Mouse (Mus musculus) CH12.LX (cell line): Measurements from ENCODE around the gene Gstt4.
"Not testable (repeated sequence)": the region's sequence is repeated elsewhere in the genome, so short reads cannot be mapped to it uniquely, and the experiment has no call there.

Experiments used
- CHD2 ChIP-seq: IDR thresholded peaks from 2 replicates; pipeline ENCODE4 v1.6.1; 2011; ENCODE audit warnings: low read length, improper control_type of control experiment
- CTCF ChIP-seq, 2 experiments: IDR thresholded peaks in 1 of 2; conservative IDR thresholded peaks in 1 of 2; 2 replicates each; pipeline ENCODE4 v1.5.1; 2011 to 2012; ENCODE audit warnings: low read depth in 2 of 2, low read length in 2 of 2, improper control_type of control experiment in 1 of 2, inconsistent platforms in 1 of 2, mild to moderate bottlenecking in 1 of 2, moderate library complexity in 1 of 2
- EP300 ChIP-seq: IDR thresholded peaks from 2 replicates; pipeline ENCODE4 v1.6.1; 2011; ENCODE audit warnings: low read length, improper control_type of control experiment
- ETS1 ChIP-seq: conservative IDR thresholded peaks from 2 replicates; pipeline ENCODE4 v1.6.1; 2012; ENCODE audit warnings: low read depth, mild to moderate bottlenecking, inconsistent platforms, low read length, improper control_type of control experiment, moderate library complexity
- GABPA ChIP-seq: IDR thresholded peaks from 2 replicates; pipeline ENCODE4 v1.6.1; 2012; ENCODE audit warnings: low read depth, low read length, improper control_type of control experiment, inconsistent platforms; ENCODE audit not compliant: insufficient replicate concordance
- JUND ChIP-seq: conservative IDR thresholded peaks from 2 replicates; pipeline ENCODE4 v1.6.1; 2011; ENCODE audit warnings: low read depth, low read length, improper control_type of control experiment
- POLR2A ChIP-seq: IDR thresholded peaks from 2 replicates; pipeline ENCODE4 v1.6.1; 2011; ENCODE audit warnings: low read depth, mild to moderate bottlenecking, improper control_type of control experiment, low read length
- POLR2AphosphoS2 ChIP-seq: IDR thresholded peaks from 2 replicates; pipeline ENCODE4 v1.6.1; 2011; ENCODE audit warnings: low read depth, low read length, improper control_type of control experiment
- SIN3A ChIP-seq: IDR thresholded peaks from 2 replicates; pipeline ENCODE4 v1.6.1; 2012; ENCODE audit warnings: low read length, improper control_type of control experiment, inconsistent platforms
- TCF12 ChIP-seq: IDR thresholded peaks from 2 replicates; pipeline ENCODE4 v1.6.1; 2014; ENCODE audit warnings: low read depth, mild to moderate bottlenecking, inconsistent platforms, low read length, improper control_type of control experiment
- ZKSCAN1 ChIP-seq: IDR thresholded peaks from 2 replicates; pipeline ENCODE4 v1.6.1; 2012; ENCODE audit warnings: low read depth, inconsistent platforms, low read length, improper control_type of control experiment, borderline replicate concordance
- ZNF384 ChIP-seq: IDR thresholded peaks from 2 replicates; pipeline ENCODE4 v1.6.1; 2012; ENCODE audit warnings: low read depth, low read length, improper control_type of control experiment, inconsistent platforms

DNA sequence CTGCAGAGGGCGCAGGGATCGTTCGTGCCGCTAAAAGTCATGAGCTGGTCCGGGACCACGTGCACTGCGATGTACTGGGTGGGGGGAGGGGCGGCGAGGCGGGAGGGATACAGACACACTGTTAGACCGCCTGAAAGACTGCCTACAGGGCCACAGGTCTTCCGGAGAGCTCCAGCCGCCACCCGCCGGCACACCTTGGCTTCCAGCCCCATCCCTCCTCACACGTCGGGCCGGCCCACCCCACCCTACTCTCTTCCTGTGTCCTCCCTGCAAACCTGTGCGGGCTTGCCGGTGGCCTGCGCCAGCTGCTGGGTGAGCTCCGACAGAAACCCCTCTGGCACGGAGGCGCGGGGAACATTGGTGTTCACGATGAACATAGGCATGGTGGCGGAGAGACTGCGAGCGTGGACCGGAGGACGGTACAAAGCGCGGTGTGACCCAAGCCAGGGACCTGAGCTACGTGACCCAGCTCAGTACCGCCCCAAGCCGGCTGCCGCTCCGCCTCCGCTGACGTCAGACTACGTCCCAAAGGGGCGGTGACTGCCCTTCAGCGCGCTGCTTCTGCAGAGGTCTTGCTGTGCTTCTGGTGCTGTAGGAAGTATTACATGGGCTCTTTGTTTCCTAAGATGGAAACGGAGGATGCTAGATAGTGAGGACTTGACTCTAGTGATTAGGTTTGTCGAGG is 37.6 kb upstream of the Gstt4 start, which contains the start of gene Mif:
- TF ChIP-seq ZNF384; ZKSCAN1; CTCF (conservative IDR thresholded peaks at IDR 0.05 in 1 of 2, IDR thresholded peaks at IDR 0.05 in 1 of 2; ENCODE audit: low read depth in 2 of 2, low read length in 2 of 2); JUND; EP300; GABPA; ETS1; SIN3A: not testable (repeated sequence)
- TF ChIP-seq POLR2A (peak; percentile 92), POLR2AphosphoS2 (peak; percentile 67; the same call in 1 of the 2 replicates), TCF12 (peak; percentile 76), CHD2 (0 out of 2 replicates have a peak, but pooled peaks have one; percentile 37)
